Mouse (Mus musculus): ENCODE measurements around the gene Gm17490. TPM values are rescaled to one million over a fixed set of nuclear protein-coding genes. Genes with fewer than 3 reads are reported as not detected.

The Gm17490 gene
- polyA plus RNA-seq, 1 experiment, result not detected

GRCm38 (mm10) chr2:11654990-11655931, 29.2 kb upstream of the Gm17490 start:
- no peaks in the 10 kb centered on the region for H3K79me2 ChIP-seq (ENCODE audit: control insufficient read depth, insufficient read depth)
- no peaks in the 10 kb centered on the region for H3K79me3 ChIP-seq (ENCODE audit: low read depth)
- H3K36me3 ChIP-seq (ENCODE audit: control insufficient read depth, insufficient read depth), result no peaks in the 10 kb centered on the region
- no peak overlapping the region for H3ac ChIP-seq (ENCODE audit: control insufficient read depth, insufficient read length, low read depth)
- H3K27me3 ChIP-seq (ENCODE audit: control insufficient read depth, insufficient read depth, insufficient read length), result no peaks in the 10 kb centered on the region
- TF ChIP-seq FOSL1 (IDR thresholded peaks at IDR 0.05; ENCODE audit: insufficient read depth, low read length, poor library complexity, severe bottlenecking) (no peak), CTCF (IDR thresholded peaks at IDR 0.05; ENCODE audit: control insufficient read depth, insufficient read depth, insufficient read length) (no peak), USF1 (IDR thresholded peaks at IDR 0.05; ENCODE audit: low read depth) (no peak), CEBPB (IDR thresholded peaks at IDR 0.05; ENCODE audit: low read depth) (no peak), MYOG (IDR thresholded peaks at IDR 0.05; ENCODE audit: control insufficient read depth, extremely low read depth, insufficient read length) (no peak), MYOD1 (IDR thresholded peaks at IDR 0.05; ENCODE audit: control insufficient read depth, insufficient read length, low read depth) (no peak), MAX (IDR thresholded peaks at IDR 0.05) (no peak)
- H3K4me3 ChIP-seq (ENCODE audit: insufficient read depth, poor library complexity, severe bottlenecking), result no peak overlapping the region

GRCm38 (mm10) chr2:11653780-11654179, 27.7 kb upstream of the Gm17490 start:
- H3K4me3 ChIP-seq (ENCODE audit: insufficient read depth, poor library complexity, severe bottlenecking), result no peak overlapping the region
- no peaks in the 10 kb centered on the region for H3K79me3 ChIP-seq (ENCODE audit: low read depth)
- no peaks in the 10 kb centered on the region for H3K36me3 ChIP-seq (ENCODE audit: control insufficient read depth, insufficient read depth)
- no peak for TF ChIP-seq USF1 (IDR thresholded peaks at IDR 0.05; ENCODE audit: low read depth)
- no peak for TF ChIP-seq MYOG (IDR thresholded peaks at IDR 0.05; ENCODE audit: control insufficient read depth, extremely low read depth, insufficient read length)
- no peak for TF ChIP-seq MYOD1 (IDR thresholded peaks at IDR 0.05; ENCODE audit: control insufficient read depth, insufficient read length, low read depth)
- no peak for TF ChIP-seq FOSL1 (IDR thresholded peaks at IDR 0.05; ENCODE audit: insufficient read depth, low read length, poor library complexity, severe bottlenecking)
- TF ChIP-seq CEBPB (IDR thresholded peaks at IDR 0.05; ENCODE audit: low read depth), result no peak
- no peak for TF ChIP-seq MAX (IDR thresholded peaks at IDR 0.05)
- TF ChIP-seq CTCF (IDR thresholded peaks at IDR 0.05; ENCODE audit: control insufficient read depth, insufficient read depth, insufficient read length), result no peak
- no peaks in the 10 kb centered on the region for H3K79me2 ChIP-seq (ENCODE audit: control insufficient read depth, insufficient read depth)
- no peaks in the 10 kb centered on the region for H3K27me3 ChIP-seq (ENCODE audit: control insufficient read depth, insufficient read depth, insufficient read length)
- no peak overlapping the region for H3ac ChIP-seq (ENCODE audit: control insufficient read depth, insufficient read length, low read depth)

- H3K4me3 ChIP-seq (ENCODE audit: insufficient read depth, poor library complexity, severe bottlenecking), result no peak overlapping the region
- no peaks in the 10 kb centered on the region for H3K79me2 ChIP-seq (ENCODE audit: control insufficient read depth, insufficient read depth)
- H3K79me3 ChIP-seq (ENCODE audit: low read depth), result no peaks in the 10 kb centered on the region
- no peak for TF ChIP-seq CTCF (IDR thresholded peaks at IDR 0.05; ENCODE audit: control insufficient read depth, insufficient read depth, insufficient read length)
- no peak for TF ChIP-seq USF1 (IDR thresholded peaks at IDR 0.05; ENCODE audit: low read depth)
- TF ChIP-seq MYOG (IDR thresholded peaks at IDR 0.05; ENCODE audit: control insufficient read depth, extremely low read depth, insufficient read length), result no peak
- TF ChIP-seq MAX (IDR thresholded peaks at IDR 0.05), result no peak
- no peak for TF ChIP-seq FOSL1 (IDR thresholded peaks at IDR 0.05; ENCODE audit: insufficient read depth, low read length, poor library complexity, severe bottlenecking)
- no peak for TF ChIP-seq MYOD1 (IDR thresholded peaks at IDR 0.05; ENCODE audit: control insufficient read depth, insufficient read length, low read depth)
- no peak for TF ChIP-seq CEBPB (IDR thresholded peaks at IDR 0.05; ENCODE audit: low read depth)
- no peaks in the 10 kb centered on the region for H3K36me3 ChIP-seq (ENCODE audit: control insufficient read depth, insufficient read depth)
- H3ac ChIP-seq (ENCODE audit: control insufficient read depth, insufficient read length, low read depth), result no peak overlapping the region
- H3K27me3 ChIP-seq (ENCODE audit: control insufficient read depth, insufficient read depth, insufficient read length), result no peaks in the 10 kb centered on the region
These were observed 27.3 kb upstream of the Gm17490 start for GRCm38 (mm10) chr2:11653330-11653729.

- H3K79me3 ChIP-seq (ENCODE audit: low read depth), result no peaks in the 10 kb centered on the region
- no peak overlapping the region for H3K4me3 ChIP-seq (ENCODE audit: insufficient read depth, poor library complexity, severe bottlenecking)
- H3ac ChIP-seq (ENCODE audit: control insufficient read depth, insufficient read length, low read depth), result no peak overlapping the region
- no peaks in the 10 kb centered on the region for H3K27me3 ChIP-seq (ENCODE audit: control insufficient read depth, insufficient read depth, insufficient read length)
- TF ChIP-seq CEBPB (IDR thresholded peaks at IDR 0.05; ENCODE audit: low read depth), result no peak
- no peak for TF ChIP-seq FOSL1 (IDR thresholded peaks at IDR 0.05; ENCODE audit: insufficient read depth, low read length, poor library complexity, severe bottlenecking)
- no peak for TF ChIP-seq CTCF (IDR thresholded peaks at IDR 0.05; ENCODE audit: control insufficient read depth, insufficient read depth, insufficient read length)
- TF ChIP-seq MAX (IDR thresholded peaks at IDR 0.05), result no peak
- TF ChIP-seq USF1 (IDR thresholded peaks at IDR 0.05; ENCODE audit: low read depth), result no peak
- TF ChIP-seq MYOG (IDR thresholded peaks at IDR 0.05; ENCODE audit: control insufficient read depth, extremely low read depth, insufficient read length), result no peak
- TF ChIP-seq MYOD1 (IDR thresholded peaks at IDR 0.05; ENCODE audit: control insufficient read depth, insufficient read length, low read depth), result no peak
- no peaks in the 10 kb centered on the region for H3K79me2 ChIP-seq (ENCODE audit: control insufficient read depth, insufficient read depth)
- no peaks in the 10 kb centered on the region for H3K36me3 ChIP-seq (ENCODE audit: control insufficient read depth, insufficient read depth)
These were observed 26.7 kb upstream of the Gm17490 start for GRCm38 (mm10) chr2:11652780-11653179.

GRCm38 (mm10) chr2:11652196-11652595, 26.1 kb upstream of the Gm17490 start:
- TF ChIP-seq USF1 (IDR thresholded peaks at IDR 0.05; ENCODE audit: low read depth) (no peak), FOSL1 (IDR thresholded peaks at IDR 0.05; ENCODE audit: insufficient read depth, low read length, poor library complexity, severe bottlenecking) (no peak), MYOD1 (IDR thresholded peaks at IDR 0.05; ENCODE audit: control insufficient read depth, insufficient read length, low read depth) (no peak), CEBPB (IDR thresholded peaks at IDR 0.05; ENCODE audit: low read depth) (no peak), MYOG (IDR thresholded peaks at IDR 0.05; ENCODE audit: control insufficient read depth, extremely low read depth, insufficient read length) (no peak), MAX (IDR thresholded peaks at IDR 0.05) (no peak), CTCF (IDR thresholded peaks at IDR 0.05; ENCODE audit: control insufficient read depth, insufficient read depth, insufficient read length) (no peak)
- Histone ChIP-seq H3ac (ENCODE audit: control insufficient read depth, insufficient read length, low read depth) (no peak overlapping the region), H3K79me3 (ENCODE audit: low read depth) (no peaks in the 10 kb centered on the region), H3K36me3 (ENCODE audit: control insufficient read depth, insufficient read depth) (no peaks in the 10 kb centered on the region), H3K27me3 (ENCODE audit: control insufficient read depth, insufficient read depth, insufficient read length) (no peaks in the 10 kb centered on the region), H3K4me3 (ENCODE audit: insufficient read depth, poor library complexity, severe bottlenecking) (no peak overlapping the region), H3K79me2 (ENCODE audit: control insufficient read depth, insufficient read depth) (no peaks in the 10 kb centered on the region)
